Mouse (Mus musculus) liver, embryonic 14.5 days (tissue): ENCODE results near the gene Rela. TPM values are rescaled to one million over a fixed set of nuclear protein-coding genes. Genes with fewer than 3 reads are reported as not detected.
A peak's percentile ranks its signal among the peaks of the same experiment; 100 is the strongest.

Experiments
- ATAC-seq: fragments of 200-750 bp; cut with Nextera tagmentation; 2 replicates; pipeline ENCODE4 v1.8.0; 2017; ENCODE audit warnings: moderate number of reproducible peaks, mild to moderate bottlenecking, moderate library complexity; ENCODE audit not compliant: insufficient read depth
- DNase-seq, 3 experiments: peaks; one replicate each; pipeline ENCODE4 v3.0.0-alpha.2; 2012 to 2013; ENCODE audit warnings: low read depth in 3 of 3, low spot score in 3 of 3
- H3K27ac ChIP-seq: fragments of 300-500 bp; sonication (generic); 2 replicates; pipeline ENCODE4 v1.5.1; 2014; ENCODE audit warnings: moderate library complexity, mild to moderate bottlenecking, control low read depth, inconsistent platforms
- H3K27me3 ChIP-seq: fragments of 300-500 bp; sonication (generic); 2 replicates; pipeline ENCODE4 v1.6.1; 2014; ENCODE audit warnings: mild to moderate bottlenecking, low read length, moderate library complexity; ENCODE audit not compliant: control insufficient read depth, insufficient read depth
- H3K36me3 ChIP-seq: fragments of 300-500 bp; sonication (generic); replicated peaks from 2 replicates; pipeline ENCODE4 v1.6.1; 2014; ENCODE audit warnings: low read depth; ENCODE audit not compliant: control insufficient read depth, insufficient read depth
- H3K4me1 ChIP-seq, 2 experiments: fragments of 200-500 bp in 1 of 2; fragments of 300-500 bp in 1 of 2; sonication (generic) in 1 of 2; replicated peaks; 2 replicates each; pipeline ENCODE4 v1.6.1; 2012 to 2014; ENCODE audit warnings: antibody characterized with exemption in 1 of 2, inconsistent platforms in 1 of 2, low read length in 1 of 2; ENCODE audit not compliant: control insufficient read depth in 2 of 2, insufficient read depth in 2 of 2
- H3K4me2 ChIP-seq: fragments of 300-500 bp; sonication (generic); 2 replicates; pipeline ENCODE4 v1.6.1; 2014; ENCODE audit warnings: low read depth, mild to moderate bottlenecking, control low read depth, moderate library complexity
- H3K4me3 ChIP-seq, 2 experiments: fragments of 200-500 bp in 1 of 2; fragments of 300-500 bp in 1 of 2; sonication (generic) in 1 of 2; 2 replicates each; pipeline ENCODE4 v1.5.1; 2012 to 2014; ENCODE audit warnings: low read depth in 2 of 2, low read length in 2 of 2, mild to moderate bottlenecking in 2 of 2, control low read depth in 1 of 2, inconsistent platforms in 1 of 2, moderate library complexity in 1 of 2; ENCODE audit not compliant: insufficient read depth in 1 of 2
- H3K9ac ChIP-seq: fragments of 300-500 bp; sonication (generic); replicated peaks from 2 replicates; pipeline ENCODE4 v1.6.1; 2014; ENCODE audit warnings: mild to moderate bottlenecking, control low read depth, moderate library complexity
- H3K9me3 ChIP-seq: fragments of 300-500 bp; sonication (generic); 2 replicates; pipeline ENCODE4 v1.6.1; 2016; ENCODE audit warnings: low read length, mixed read lengths; ENCODE audit not compliant: control insufficient read depth
- CTCF ChIP-seq: IDR thresholded peaks from 2 replicates; pipeline ENCODE4 v1.5.1; 2016; ENCODE audit warnings: antibody characterized with exemption, low read depth, control low read depth
- EP300 ChIP-seq: IDR thresholded peaks from 2 replicates; pipeline ENCODE4 v1.6.1; 2016; ENCODE audit warnings: antibody characterized with exemption, low read depth
- WGBS: fragments of 180-500 bp; shearing (Covaris S2); extraction: QIAGEN DNeasy Blood & Tissue Kit; methylation state at CpG from one replicate; pipeline ENCODE4 v1.1.7; 2014; ENCODE audit not compliant: insufficient replicate concordance; 5-methylcytosine and 5-hydroxymethylcytosine counted together
- polyA plus RNA-seq, 2 experiments: library from polyadenylated mRNA; depleted of rRNA in 1 of 2; stranded (reverse) in 1 of 2; unstranded in 1 of 2; fragments of >200 nt; fragmentation: Nextera tagmentation in 1 of 2; extraction: Ambion mirVana in 1 of 2; gene quantifications; 2 replicates each; pipeline versions ENCODE4 v1.2.1 to v1.2.3; 2012 to 2014

Rela gene
- polyA plus RNA-seq, 2 experiments = 14.8 to 18.9 TPM

DNA sequence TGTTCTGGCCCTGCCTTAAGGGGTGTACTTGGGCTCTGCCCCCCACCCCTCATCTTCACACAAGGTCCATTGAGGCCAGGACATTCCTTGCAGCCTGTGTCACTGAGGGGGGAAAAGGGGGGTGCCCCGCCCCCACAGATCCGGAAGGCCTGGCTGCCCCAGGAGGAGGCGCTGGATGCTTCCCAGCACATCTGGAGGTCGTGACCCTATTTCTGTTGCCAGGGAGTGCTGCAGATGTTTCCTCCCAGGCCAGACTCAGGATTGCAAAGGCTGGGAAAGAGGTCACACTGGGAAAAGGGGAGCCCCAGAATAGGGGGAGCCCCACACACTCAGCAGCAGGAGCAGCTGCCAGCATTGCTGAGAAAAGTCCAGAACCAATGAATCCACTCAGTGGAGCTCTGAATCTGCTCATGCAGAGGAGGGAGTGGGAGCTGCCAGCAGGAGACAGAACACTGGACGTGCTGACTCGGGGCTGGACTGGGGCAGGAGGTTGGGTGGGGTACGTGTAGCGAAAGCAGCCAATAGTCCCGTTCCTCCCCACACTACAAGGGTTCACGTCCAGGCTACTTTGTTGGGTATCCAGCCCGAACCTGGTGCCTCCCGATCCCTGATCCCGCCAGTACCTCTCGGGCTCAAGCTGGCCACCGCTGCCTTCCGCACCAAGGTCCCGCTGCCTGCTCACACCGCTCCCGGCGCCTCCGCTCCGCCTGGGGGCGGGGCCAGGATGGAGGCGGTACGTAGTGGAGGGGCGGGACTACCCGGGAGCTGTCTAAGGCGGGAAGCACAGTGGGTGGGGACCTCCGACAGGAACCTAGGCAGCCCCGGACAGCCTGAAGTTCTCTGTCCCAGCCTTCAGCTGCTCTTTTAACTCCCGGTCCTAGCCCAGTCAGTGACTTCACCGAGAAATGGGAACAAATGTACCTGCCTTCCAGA lies 26.0 kb downstream of the Rela start, which contains the start of gene Sipa1:
Gene Sipa1, minus strand, starts transcription at position 727 of the 933 bp plus-strand sequence.
- Histone ChIP-seq H3K27ac (peak within 1 kb of the TSS; percentile 97), H3K9ac (peak within 1 kb of the TSS; percentile 80), H3K4me1 (peaks cover 34 to 39% of the 10 kb centered on the region in 2 experiments), H3K27me3 (no peaks in the 10 kb centered on the region), H3K4me3 (peak within 1 kb of the TSS; percentile 79 to 84), H3K4me2 (peak within 1 kb of the TSS; percentile 95), H3K36me3 (peaks cover 20% of the 10 kb centered on the region), H3K9me3 (no peaks in the 10 kb centered on the region)
- peak; percentile 90 to 92 (median 91) for DNase-seq
- ATAC-seq = peak; percentile 83
- under 1% methylated on average over 32 of the region's 32 CpGs for WGBS
- TF ChIP-seq EP300 = no peak
- TF ChIP-seq CTCF = peak; percentile 32

DNA sequence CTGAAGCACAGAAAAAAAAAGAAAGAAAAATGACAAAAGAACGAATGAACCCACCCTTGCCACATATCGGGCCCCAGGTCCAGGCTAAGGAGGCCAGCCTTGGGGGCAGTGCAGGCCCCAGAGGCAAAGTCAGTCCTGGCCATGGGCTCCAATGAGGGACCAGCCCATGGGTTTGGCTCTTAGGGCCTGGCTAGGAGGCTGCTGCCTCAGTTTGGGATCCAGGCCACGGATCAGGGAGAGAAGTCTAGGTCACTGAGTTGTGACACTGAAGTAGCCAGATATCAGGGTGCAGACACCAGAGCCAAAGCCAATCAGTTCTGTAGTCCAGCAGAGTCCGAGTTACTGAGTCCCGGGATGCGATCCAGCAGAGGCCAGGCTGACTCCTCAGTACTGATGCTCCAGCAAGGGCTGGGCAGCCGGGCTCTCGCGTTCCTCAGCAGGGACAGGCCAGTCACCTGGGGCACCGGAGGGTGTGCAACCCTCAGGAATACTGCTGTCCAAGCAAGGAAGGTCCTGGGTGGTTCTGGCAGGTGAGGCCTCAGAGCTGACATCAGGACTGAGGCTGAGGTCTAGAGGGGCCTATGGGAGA lies 27.5 kb downstream of the Rela start:
- Histone ChIP-seq H3K9ac (peak overlapping the region; percentile 80), H3K9me3 (no peaks in the 10 kb centered on the region), H3K4me3 (peak overlapping the region; percentile 12 to 79; a peak in 3 of 4 replicates), H3K4me2 (peak overlapping the region; percentile 95), H3K27me3 (no peaks in the 10 kb centered on the region), H3K36me3 (peaks cover 5% of the 10 kb centered on the region; the same call in 1 of the 2 replicates), H3K4me1 (peaks cover 34 to 39% of the 10 kb centered on the region in 2 experiments), H3K27ac (peak overlapping the region; percentile 97)
- WGBS = 74% methylated on average over 10 of the region's 10 CpGs
- no peak for TF ChIP-seq EP300
- TF ChIP-seq CTCF = no peak
- ATAC-seq (no peak), DNase-seq (no peak)

DNA sequence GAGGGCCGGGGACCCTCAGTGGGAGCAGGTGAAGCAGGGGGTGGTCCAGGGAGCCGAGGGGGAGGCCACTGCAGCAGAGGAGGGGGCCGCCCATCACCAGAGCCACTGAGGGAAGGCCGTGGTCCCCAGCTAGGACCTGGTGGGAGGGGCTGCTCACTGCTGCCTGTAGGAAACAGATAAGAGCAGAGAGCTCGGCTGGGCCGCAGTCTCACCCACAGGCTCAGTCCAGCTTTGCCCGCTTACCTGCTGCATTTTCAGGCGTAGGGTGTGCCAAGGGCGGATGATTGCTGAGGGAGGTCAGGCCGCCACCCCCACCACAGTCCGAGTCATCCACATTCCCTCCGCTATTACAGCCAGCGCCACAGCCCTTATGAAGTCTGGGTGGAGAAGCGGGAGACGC lies 28.2 kb downstream of the Rela start:
- H3K4me3 ChIP-seq = peak overlapping the region; percentile 12 to 79; a peak in 3 of 4 replicates
- H3K27me3 ChIP-seq = no peaks in the 10 kb centered on the region
- peak; percentile 83 for ATAC-seq
- H3K27ac ChIP-seq = peak overlapping the region; percentile 97
- WGBS = 19% methylated on average over 15 of the region's 15 CpGs
- H3K9ac ChIP-seq = peak overlapping the region; percentile 80
- TF ChIP-seq EP300 (peak; percentile 86), CTCF (peak; percentile 47)
- DNase-seq = peak; percentile 85
- H3K36me3 ChIP-seq = peaks cover 7% of the 10 kb centered on the region
- no peaks in the 10 kb centered on the region for H3K9me3 ChIP-seq
- H3K4me1 ChIP-seq = peaks cover 34 to 39% of the 10 kb centered on the region in 2 experiments
- peak overlapping the region; percentile 95 for H3K4me2 ChIP-seq

DNA sequence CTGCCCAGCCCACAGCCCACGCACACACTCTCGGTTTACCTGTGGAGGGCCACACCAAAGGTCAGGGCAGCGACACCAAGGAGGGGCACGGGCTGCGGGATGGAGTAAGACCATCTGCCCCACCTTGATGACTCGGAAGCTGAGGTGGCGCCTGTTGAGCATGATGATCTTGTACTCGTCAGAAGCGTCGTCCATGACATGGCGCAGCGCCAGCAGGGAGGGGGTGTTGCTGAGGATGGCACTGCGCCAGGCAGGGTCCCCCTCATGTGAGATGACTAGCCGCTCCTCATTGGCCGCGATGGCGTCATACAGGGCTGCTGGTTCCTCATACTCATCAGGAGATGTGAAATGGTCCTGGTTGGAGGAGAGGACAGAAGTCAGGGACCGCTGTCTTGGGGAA lies 29.1 kb downstream of the Rela start:
- H3K9me3 ChIP-seq = no peaks in the 10 kb centered on the region
- TF ChIP-seq EP300 (no peak), CTCF (no peak)
- peak overlapping the region; percentile 95 for H3K4me2 ChIP-seq
- ATAC-seq (no peak), DNase-seq (no peak)
- H3K27me3 ChIP-seq = no peaks in the 10 kb centered on the region
- peaks cover 10% of the 10 kb centered on the region for H3K36me3 ChIP-seq
- no peak overlapping the region for H3K4me3 ChIP-seq
- 92% methylated on average over 18 of the region's 18 CpGs for WGBS
- peak overlapping the region; percentile 97 for H3K27ac ChIP-seq
- H3K9ac ChIP-seq = no peak overlapping the region; the same call in 1 of the 2 replicates
- peaks cover 32 to 38% of the 10 kb centered on the region in 2 experiments for H3K4me1 ChIP-seq

- Histone ChIP-seq H3K36me3 (peaks cover 25% of the 10 kb centered on the region), H3K4me1 (peaks cover 24 to 27% of the 10 kb centered on the region in 2 experiments), H3K9ac (no peak overlapping the region), H3K27ac (peak overlapping the region; percentile 44), H3K9me3 (no peaks in the 10 kb centered on the region), H3K27me3 (no peaks in the 10 kb centered on the region), H3K4me2 (no peak overlapping the region), H3K4me3 (no peak overlapping the region)
- ATAC-seq (no peak), DNase-seq (no peak)
- TF ChIP-seq EP300 (no peak), CTCF (no peak)
- 86% methylated on average over 4 of the region's 4 CpGs for WGBS
Observed at GRCm38 (mm10) chr19:5668372-5668771, 31.1 kb downstream of the Rela start.
